Mouse (Mus musculus) liver, embryonic 15.5 days (tissue): ENCODE results near the gene Gzmk. TPM values are rescaled to one million over a fixed set of nuclear protein-coding genes. Genes with fewer than 3 reads are reported as not detected.
"Not testable (repeated sequence)": the region's sequence is repeated elsewhere in the genome, so short reads cannot be mapped to it uniquely, and the experiment has no call there.

Source experiments
- ATAC-seq: fragments of 200-750 bp; cut with Nextera tagmentation; 2 replicates; pipeline ENCODE4 v1.8.0; 2017; ENCODE audit warnings: moderate number of reproducible peaks, mild to moderate bottlenecking, moderate library complexity; ENCODE audit not compliant: insufficient read depth
- H3K27ac ChIP-seq: fragments of 300-500 bp; sonication (generic); replicated peaks from 2 replicates; pipeline ENCODE4 v1.5.1; 2015; ENCODE audit warnings: mild to moderate bottlenecking, inconsistent platforms
- H3K27me3 ChIP-seq: fragments of 300-500 bp; sonication (generic); 2 replicates; pipeline ENCODE4 v1.6.1; 2015; ENCODE audit warnings: mild to moderate bottlenecking, inconsistent platforms
- H3K36me3 ChIP-seq: fragments of 300-500 bp; sonication (generic); replicated peaks from 2 replicates; pipeline ENCODE4 v1.6.1; 2015; ENCODE audit warnings: moderate library complexity, mild to moderate bottlenecking, inconsistent platforms
- H3K4me1 ChIP-seq: fragments of 300-500 bp; sonication (generic); replicated peaks from 2 replicates; pipeline ENCODE4 v1.6.1; 2015; ENCODE audit warnings: inconsistent platforms
- H3K4me2 ChIP-seq: fragments of 300-500 bp; sonication (generic); 2 replicates; pipeline ENCODE4 v1.6.1; 2015; ENCODE audit warnings: moderate library complexity, mild to moderate bottlenecking, inconsistent platforms
- H3K4me3 ChIP-seq: fragments of 300-500 bp; sonication (generic); replicated peaks from 2 replicates; pipeline ENCODE4 v1.5.1; 2015; ENCODE audit warnings: mild to moderate bottlenecking, inconsistent platforms
- H3K9ac ChIP-seq: fragments of 300-500 bp; sonication (generic); 2 replicates; pipeline ENCODE4 v1.6.1; 2015; ENCODE audit warnings: moderate library complexity, mild to moderate bottlenecking, inconsistent platforms
- H3K9me3 ChIP-seq: fragments of 300-500 bp; sonication (generic); replicated peaks from 2 replicates; pipeline ENCODE4 v1.6.1; 2016; ENCODE audit warnings: inconsistent platforms
- WGBS: fragments of 180-500 bp; shearing (Covaris S2); methylation state at CpG from one replicate; pipeline ENCODE4 v1.1.7; 2015; ENCODE audit warnings: mixed read lengths; ENCODE audit not compliant: insufficient replicate concordance; 5-methylcytosine and 5-hydroxymethylcytosine counted together
- polyA plus RNA-seq: library from polyadenylated mRNA; unstranded; fragments of >200 nt; fragmentation: Nextera tagmentation; extraction: Ambion mirVana; gene quantifications from 2 replicates; pipeline ENCODE4 v1.2.1, GENCODE M21; 2015

The Gzmk gene
- polyA plus RNA-seq, result not detected in 2 replicates

- H3K4me1 ChIP-seq, result no peaks in the 10 kb centered on the region
- H3K27me3 ChIP-seq, result peaks cover 9% of the 10 kb centered on the region
- ATAC-seq, result no peak
- H3K27ac ChIP-seq, result no peak within 1 kb of the TSS
- H3K9me3 ChIP-seq, result no peaks in the 10 kb centered on the region
- no peak within 1 kb of the TSS for H3K4me3 ChIP-seq
- WGBS, result 53% methylated on average over 7 of the region's 7 CpGs
- H3K36me3 ChIP-seq, result no peaks in the 10 kb centered on the region
- H3K9ac ChIP-seq, result no peak within 1 kb of the TSS
- H3K4me2 ChIP-seq, result no peak within 1 kb of the TSS
These were observed at the start of gene Gzmk for GRCm38 (mm10) chr13:113225811-113226210. TSS of gene Gzmk (minus strand) at chr13:113225908.

- H3K27ac ChIP-seq, result no peak overlapping the region
- H3K9ac ChIP-seq, result no peak overlapping the region
- no peaks in the 10 kb centered on the region for H3K36me3 ChIP-seq
- no peaks in the 10 kb centered on the region for H3K27me3 ChIP-seq
- H3K4me3 ChIP-seq, result no peak overlapping the region
- 73% methylated on average over 8 of the region's 8 CpGs for WGBS
- H3K4me2 ChIP-seq, result no peak overlapping the region
- no peaks in the 10 kb centered on the region for H3K9me3 ChIP-seq
- no peaks in the 10 kb centered on the region for H3K4me1 ChIP-seq
- no peak for ATAC-seq
These were observed 45.5 kb upstream of the Gzmk start for GRCm38 (mm10) chr13:113271189-113271588.

- ATAC-seq, result no peak
- Histone ChIP-seq H3K27me3 (no peaks in the 10 kb centered on the region), H3K9ac (no peak overlapping the region), H3K4me1 (no peaks in the 10 kb centered on the region), H3K36me3 (no peaks in the 10 kb centered on the region), H3K9me3 (no peaks in the 10 kb centered on the region), H3K27ac (no peak overlapping the region), H3K4me3 (no peak overlapping the region), H3K4me2 (no peak overlapping the region)
- 44% methylated on average over 18 of the region's 18 CpGs for WGBS
These were observed 44.4 kb upstream of the Gzmk start for GRCm38 (mm10) chr13:113269777-113270776.

GRCm38 (mm10) chr13:113267204-113267603 is 41.5 kb upstream of the Gzmk start:
- Histone ChIP-seq H3K36me3 (no peaks in the 10 kb centered on the region), H3K9me3 (no peaks in the 10 kb centered on the region), H3K4me3 (no peak overlapping the region), H3K4me1 (no peaks in the 10 kb centered on the region), H3K4me2 (no peak overlapping the region), H3K9ac (no peak overlapping the region), H3K27me3 (no peaks in the 10 kb centered on the region), H3K27ac (no peak overlapping the region)
- no peak for ATAC-seq
- 21% methylated on average over 3 of the region's 3 CpGs for WGBS

GRCm38 (mm10) chr13:113266495-113266951 is 40.8 kb upstream of the Gzmk start:
- H3K4me2 ChIP-seq, result no peak overlapping the region
- H3K36me3 ChIP-seq, result no peaks in the 10 kb centered on the region
- no peaks in the 10 kb centered on the region for H3K9me3 ChIP-seq
- no peak overlapping the region for H3K27ac ChIP-seq
- 18% methylated on average over 9 of the region's 9 CpGs for WGBS
- H3K9ac ChIP-seq, result no peak overlapping the region
- no peaks in the 10 kb centered on the region for H3K4me1 ChIP-seq
- H3K4me3 ChIP-seq, result no peak overlapping the region
- no peaks in the 10 kb centered on the region for H3K27me3 ChIP-seq
- ATAC-seq, result no peak

- whole genome bisulfite sequencing, result 17% methylated on average over 13 of the region's 13 CpGs
- no peaks in the 10 kb centered on the region for H3K36me3 ChIP-seq
- no peaks in the 10 kb centered on the region for H3K27me3 ChIP-seq
- no peak overlapping the region for H3K9ac ChIP-seq
- H3K4me2 ChIP-seq, result no peak overlapping the region
- H3K9me3 ChIP-seq, result no peaks in the 10 kb centered on the region
- no peak overlapping the region for H3K27ac ChIP-seq
- H3K4me1 ChIP-seq, result no peaks in the 10 kb centered on the region
- no peak for ATAC-seq
- no peak overlapping the region for H3K4me3 ChIP-seq
These were observed 39.5 kb upstream of the Gzmk start for GRCm38 (mm10) chr13:113265257-113265656.

- no peaks in the 10 kb centered on the region for H3K27me3 ChIP-seq
- no peak overlapping the region for H3K4me2 ChIP-seq
- no peaks in the 10 kb centered on the region for H3K36me3 ChIP-seq
- WGBS, result 45% methylated on average over 12 of the region's 12 CpGs
- ATAC-seq, result no peak
- no peaks in the 10 kb centered on the region for H3K4me1 ChIP-seq
- H3K4me3 ChIP-seq, result no peak overlapping the region
- H3K9me3 ChIP-seq, result no peaks in the 10 kb centered on the region
- no peak overlapping the region for H3K27ac ChIP-seq
- no peak overlapping the region for H3K9ac ChIP-seq
These were observed 37.1 kb upstream of the Gzmk start for GRCm38 (mm10) chr13:113262822-113263221.

- H3K27ac ChIP-seq, result no peak overlapping the region
- H3K4me2 ChIP-seq, result no peak overlapping the region
- no peaks in the 10 kb centered on the region for H3K4me1 ChIP-seq
- no peaks in the 10 kb centered on the region for H3K36me3 ChIP-seq
- no peaks in the 10 kb centered on the region for H3K27me3 ChIP-seq
- H3K9me3 ChIP-seq, result no peaks in the 10 kb centered on the region
- ATAC-seq, result no peak
- WGBS, result 61% methylated on average over 5 of the region's 5 CpGs
- H3K4me3 ChIP-seq, result no peak overlapping the region
- no peak overlapping the region for H3K9ac ChIP-seq
These were observed 33.5 kb upstream of the Gzmk start for GRCm38 (mm10) chr13:113259237-113259636.

- H3K9me3 ChIP-seq, result no peaks in the 10 kb centered on the region
- H3K4me3 ChIP-seq, result no peak overlapping the region
- H3K4me1 ChIP-seq, result no peaks in the 10 kb centered on the region
- no peak overlapping the region for H3K4me2 ChIP-seq
- ATAC-seq, result no peak
- H3K9ac ChIP-seq, result no peak overlapping the region
- H3K27me3 ChIP-seq, result no peaks in the 10 kb centered on the region
- H3K36me3 ChIP-seq, result no peaks in the 10 kb centered on the region
- 34% methylated on average over 5 of the region's 5 CpGs for WGBS
- no peak overlapping the region for H3K27ac ChIP-seq
These were observed 31.5 kb upstream of the Gzmk start for GRCm38 (mm10) chr13:113257190-113257589.

- Histone ChIP-seq H3K4me2 (no peak overlapping the region), H3K9ac (no peak overlapping the region), H3K4me3 (no peak overlapping the region), H3K27me3 (no peaks in the 10 kb centered on the region), H3K27ac (no peak overlapping the region), H3K4me1 (no peaks in the 10 kb centered on the region), H3K36me3 (no peaks in the 10 kb centered on the region), H3K9me3 (no peaks in the 10 kb centered on the region)
- 49% methylated on average over 2 of the region's 2 CpGs for WGBS
- no peak for ATAC-seq
These were observed 31.1 kb upstream of the Gzmk start for GRCm38 (mm10) chr13:113256766-113257165.

- H3K4me2 ChIP-seq, H3K27ac ChIP-seq, H3K9me3 ChIP-seq, H3K9ac ChIP-seq, H3K4me1 ChIP-seq, H3K27me3 ChIP-seq, ATAC-seq, H3K4me3 ChIP-seq, H3K36me3 ChIP-seq: not testable (repeated sequence)
- WGBS, result 68% methylated on average over 7 of the region's 7 CpGs
These were observed 26.9 kb upstream of the Gzmk start for GRCm38 (mm10) chr13:113252580-113252979.
